Mouse (Mus musculus) kidney, embryonic 14.5 days (tissue): Measurements from ENCODE around the gene Esr1. TPM values are rescaled to one million over a fixed set of nuclear protein-coding genes. Genes with fewer than 3 reads are reported as not detected.
A peak's percentile ranks its signal among the peaks of the same experiment; 100 is the strongest.

Experiments used
- ATAC-seq: fragments of 200-750 bp; cut with Nextera tagmentation; 2 replicates; pipeline ENCODE4 v1.8.0; 2017; ENCODE audit warnings: moderate number of reproducible peaks, mild to moderate bottlenecking, moderate TSS enrichment, moderate library complexity; ENCODE audit not compliant: low FRiP score, low TSS enrichment
- H3K27ac ChIP-seq: fragments of 300-500 bp; sonication (generic); 2 replicates; pipeline ENCODE4 v1.5.1; 2014; ENCODE audit warnings: low read depth, mild to moderate bottlenecking, low read length, moderate library complexity, mixed read lengths
- H3K27me3 ChIP-seq: fragments of 300-500 bp; sonication (generic); 2 replicates; pipeline ENCODE4 v1.6.1; 2014; ENCODE audit warnings: mild to moderate bottlenecking, low read length; ENCODE audit not compliant: control insufficient read depth, insufficient read depth
- H3K36me3 ChIP-seq: fragments of 300-500 bp; sonication (generic); 2 replicates; pipeline ENCODE4 v1.6.1; 2014; ENCODE audit warnings: low read length, mixed read lengths; ENCODE audit not compliant: control insufficient read depth, insufficient read depth
- H3K4me1 ChIP-seq: fragments of 300-500 bp; sonication (generic); 2 replicates; pipeline ENCODE4 v1.6.1; 2014; ENCODE audit warnings: low read length, mixed read lengths; ENCODE audit not compliant: control insufficient read depth, insufficient read depth
- H3K4me2 ChIP-seq: fragments of 300-500 bp; sonication (generic); replicated peaks from 2 replicates; pipeline ENCODE4 v1.6.1; 2014; ENCODE audit warnings: low read depth, mild to moderate bottlenecking, low read length
- H3K4me3 ChIP-seq: fragments of 300-500 bp; sonication (generic); 2 replicates; pipeline ENCODE4 v1.5.1; 2014; ENCODE audit warnings: mild to moderate bottlenecking, low read length
- H3K9ac ChIP-seq: fragments of 300-500 bp; sonication (generic); 2 replicates; pipeline ENCODE4 v1.6.1; 2014; ENCODE audit warnings: low read depth, mild to moderate bottlenecking, low read length, moderate library complexity
- H3K9me3 ChIP-seq: fragments of 300-500 bp; sonication (generic); 2 replicates; pipeline ENCODE4 v1.6.1; 2016; ENCODE audit warnings: low read length; ENCODE audit not compliant: control insufficient read depth
- WGBS: fragments of 180-500 bp; shearing (Covaris S2); extraction: QIAGEN DNeasy Blood & Tissue Kit; methylation state at CpG from one replicate; pipeline ENCODE4 v1.1.7; 2014; 5-methylcytosine and 5-hydroxymethylcytosine counted together
- polyA plus RNA-seq: library from polyadenylated mRNA; unstranded; fragments of >200 nt; fragmentation: Nextera tagmentation; extraction: Ambion mirVana; gene quantifications from 2 replicates; pipeline ENCODE4 v1.2.1, GENCODE M21; 2014

Esr1 gene
- 1.0 and 2.1 TPM in 2 replicates for polyA plus RNA-seq

GRCm38 (mm10) chr10:4611386-4612155 is at the start of gene Esr1:
Esr1 (plus strand) TSS chr10:4611593.
- H3K36me3 ChIP-seq, result no peaks in the 10 kb centered on the region
- H3K27ac ChIP-seq, result peak within 1 kb of the TSS; percentile 49
- 34% methylated on average over 13 of the region's 13 CpGs for WGBS
- H3K4me1 ChIP-seq, result peaks cover 5% of the 10 kb centered on the region; the same call in 1 of the 2 replicates
- H3K9me3 ChIP-seq, result 0 out of 2 replicates have a peak, but pooled peaks cover 2% of the 10 kb centered on the region
- H3K9ac ChIP-seq, result no peak within 1 kb of the TSS
- peak; percentile 51 for ATAC-seq
- H3K4me3 ChIP-seq, result peak within 1 kb of the TSS; percentile 18; the same call in 1 of the 2 replicates
- peak within 1 kb of the TSS; percentile 33 for H3K4me2 ChIP-seq
- H3K27me3 ChIP-seq, result no peaks in the 10 kb centered on the region

- Histone ChIP-seq H3K4me3 (no peak overlapping the region), H3K4me1 (no peaks in the 10 kb centered on the region), H3K9ac (no peak overlapping the region), H3K4me2 (no peak overlapping the region), H3K27ac (no peak overlapping the region), H3K27me3 (no peaks in the 10 kb centered on the region), H3K9me3 (no peaks in the 10 kb centered on the region), H3K36me3 (no peaks in the 10 kb centered on the region)
- WGBS, result 96% methylated on average over 1 of the region's 1 CpGs
- ATAC-seq, result no peak
Observed at GRCm38 (mm10) chr10:4565148-4565547, 46.2 kb upstream of the Esr1 start.

- no peak for ATAC-seq
- H3K4me1 ChIP-seq, result no peaks in the 10 kb centered on the region
- no peak overlapping the region for H3K4me3 ChIP-seq
- no peaks in the 10 kb centered on the region for H3K27me3 ChIP-seq
- H3K9ac ChIP-seq, result no peak overlapping the region
- no peak overlapping the region for H3K27ac ChIP-seq
- no peaks in the 10 kb centered on the region for H3K9me3 ChIP-seq
- no peak overlapping the region for H3K4me2 ChIP-seq
- WGBS, result 91% methylated on average over 4 of the region's 4 CpGs
- no peaks in the 10 kb centered on the region for H3K36me3 ChIP-seq
Observed at GRCm38 (mm10) chr10:4570778-4571177, 40.6 kb upstream of the Esr1 start.

- no peak for ATAC-seq
- WGBS, result 84% methylated on average over 4 of the region's 4 CpGs
- Histone ChIP-seq H3K4me2 (no peak overlapping the region), H3K4me3 (no peak overlapping the region), H3K9me3 (no peaks in the 10 kb centered on the region), H3K4me1 (no peaks in the 10 kb centered on the region), H3K9ac (no peak overlapping the region), H3K36me3 (no peaks in the 10 kb centered on the region), H3K27me3 (no peaks in the 10 kb centered on the region), H3K27ac (no peak overlapping the region)
Observed at GRCm38 (mm10) chr10:4571304-4571703, 40.1 kb upstream of the Esr1 start.

- 88% methylated on average over 5 of the region's 5 CpGs for WGBS
- H3K4me1 ChIP-seq, result no peaks in the 10 kb centered on the region
- H3K4me3 ChIP-seq, result no peak overlapping the region
- H3K9ac ChIP-seq, result no peak overlapping the region
- H3K4me2 ChIP-seq, result no peak overlapping the region
- ATAC-seq, result no peak
- H3K9me3 ChIP-seq, result no peaks in the 10 kb centered on the region
- H3K36me3 ChIP-seq, result no peaks in the 10 kb centered on the region
- H3K27ac ChIP-seq, result no peak overlapping the region
- H3K27me3 ChIP-seq, result no peaks in the 10 kb centered on the region
Observed at GRCm38 (mm10) chr10:4581905-4582304, 29.5 kb upstream of the Esr1 start.

GRCm38 (mm10) chr10:4586691-4587090 is 24.7 kb upstream of the Esr1 start:
- H3K9me3 ChIP-seq, result no peaks in the 10 kb centered on the region
- no peaks in the 10 kb centered on the region for H3K27me3 ChIP-seq
- no peaks in the 10 kb centered on the region for H3K4me1 ChIP-seq
- WGBS, result 85% methylated on average over 6 of the region's 6 CpGs
- no peaks in the 10 kb centered on the region for H3K36me3 ChIP-seq
- H3K4me3 ChIP-seq, result no peak overlapping the region
- no peak overlapping the region for H3K9ac ChIP-seq
- H3K4me2 ChIP-seq, result no peak overlapping the region
- H3K27ac ChIP-seq, result no peak overlapping the region
- no peak for ATAC-seq

GRCm38 (mm10) chr10:4589576-4589975 is 21.8 kb upstream of the Esr1 start:
- no peak overlapping the region for H3K27ac ChIP-seq
- H3K4me2 ChIP-seq, result no peak overlapping the region
- WGBS, result 44% methylated on average over 4 of the region's 4 CpGs
- no peaks in the 10 kb centered on the region for H3K4me1 ChIP-seq
- H3K4me3 ChIP-seq, result no peak overlapping the region
- H3K9ac ChIP-seq, result no peak overlapping the region
- peak; percentile 74; the same call in 1 of the 2 replicates for ATAC-seq
- H3K9me3 ChIP-seq, result no peaks in the 10 kb centered on the region
- no peaks in the 10 kb centered on the region for H3K27me3 ChIP-seq
- H3K36me3 ChIP-seq, result no peaks in the 10 kb centered on the region

- Histone ChIP-seq H3K36me3 (no peaks in the 10 kb centered on the region), H3K4me3 (no peak overlapping the region), H3K27me3 (no peaks in the 10 kb centered on the region), H3K27ac (no peak overlapping the region), H3K9ac (no peak overlapping the region), H3K9me3 (no peaks in the 10 kb centered on the region), H3K4me1 (no peaks in the 10 kb centered on the region), H3K4me2 (no peak overlapping the region)
- no peak for ATAC-seq
- 71% methylated on average over 8 of the region's 8 CpGs for WGBS
Observed at GRCm38 (mm10) chr10:4590956-4591355, 20.4 kb upstream of the Esr1 start.

- no peaks in the 10 kb centered on the region for H3K9me3 ChIP-seq
- no peak overlapping the region for H3K9ac ChIP-seq
- no peaks in the 10 kb centered on the region for H3K36me3 ChIP-seq
- no peaks in the 10 kb centered on the region for H3K4me1 ChIP-seq
- H3K27ac ChIP-seq, result no peak overlapping the region
- WGBS, result 80% methylated on average over 4 of the region's 4 CpGs
- ATAC-seq, result no peak
- no peaks in the 10 kb centered on the region for H3K27me3 ChIP-seq
- no peak overlapping the region for H3K4me3 ChIP-seq
- H3K4me2 ChIP-seq, result no peak overlapping the region
Observed at GRCm38 (mm10) chr10:4593828-4594227, 17.6 kb upstream of the Esr1 start.
